Mouse (Mus musculus): ENCODE results near the gene Cmah. TPM values are rescaled to one million over a fixed set of nuclear protein-coding genes. Genes with fewer than 3 reads are reported as not detected.

Cmah gene
- polyA plus RNA-seq, 1 experiment, result 0.34 TPM

DNA sequence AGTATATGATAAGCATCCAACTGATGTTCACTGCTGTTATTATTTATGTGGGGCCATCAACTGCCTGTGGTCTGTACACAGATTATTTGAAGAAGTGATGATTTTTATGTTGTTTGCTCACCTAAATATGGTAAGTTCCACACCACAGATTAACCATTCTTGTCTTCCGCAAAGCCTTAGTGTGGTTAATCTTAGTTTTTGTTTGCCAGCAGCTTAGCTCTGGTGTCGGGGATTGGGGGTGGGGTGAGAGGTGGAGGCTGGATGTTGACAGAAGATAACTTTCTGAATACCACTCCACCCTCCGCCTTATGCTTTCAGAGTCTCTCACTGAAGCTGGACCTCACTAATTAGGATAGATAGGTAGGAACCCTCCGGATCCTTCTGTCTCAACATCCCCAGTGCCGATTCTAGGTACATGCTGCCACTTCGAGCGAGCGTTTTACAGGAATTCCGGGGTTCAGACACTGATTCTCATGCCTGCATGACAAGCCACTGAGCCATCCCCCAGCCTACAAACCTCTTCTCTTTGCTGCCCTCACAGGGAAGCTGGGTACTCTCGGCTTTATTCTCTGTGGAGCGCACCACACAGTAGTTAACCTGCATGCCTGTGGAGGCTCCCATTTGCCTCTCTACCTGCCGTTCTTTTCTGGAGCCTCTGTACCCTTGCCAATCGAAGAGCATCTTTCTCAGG is 92.5 kb downstream of the Cmah start:
- Histone ChIP-seq H3K27me3 (ENCODE audit: control insufficient read depth, insufficient read depth, insufficient read length) (peaks cover 15% of the 10 kb centered on the region), H3ac (ENCODE audit: control insufficient read depth, insufficient read length) (no peak overlapping the region), H3K36me3 (ENCODE audit: control insufficient read depth, insufficient read depth) (no peaks in the 10 kb centered on the region), H3K4me3 (no peak overlapping the region), H3K79me2 (ENCODE audit: control insufficient read depth, insufficient read depth) (no peaks in the 10 kb centered on the region), H3K4me2 (ENCODE audit: low read depth) (no peak overlapping the region)
- TF ChIP-seq TCF3 (IDR thresholded peaks at IDR 0.05; ENCODE audit: insufficient read length, low read depth), result no peak
- no peak for TF ChIP-seq MAX (IDR thresholded peaks at IDR 0.05; ENCODE audit: low read depth)
- TF ChIP-seq MYOG (IDR thresholded peaks at IDR 0.05; ENCODE audit: control insufficient read depth in 1 of 3, insufficient read depth in 1 of 3, insufficient read length in 2 of 3, low read depth in 2 of 3), result no peak
- TF ChIP-seq SRF (IDR thresholded peaks at IDR 0.05; ENCODE audit: control insufficient read depth, insufficient read length, low read depth), result no peak

DNA sequence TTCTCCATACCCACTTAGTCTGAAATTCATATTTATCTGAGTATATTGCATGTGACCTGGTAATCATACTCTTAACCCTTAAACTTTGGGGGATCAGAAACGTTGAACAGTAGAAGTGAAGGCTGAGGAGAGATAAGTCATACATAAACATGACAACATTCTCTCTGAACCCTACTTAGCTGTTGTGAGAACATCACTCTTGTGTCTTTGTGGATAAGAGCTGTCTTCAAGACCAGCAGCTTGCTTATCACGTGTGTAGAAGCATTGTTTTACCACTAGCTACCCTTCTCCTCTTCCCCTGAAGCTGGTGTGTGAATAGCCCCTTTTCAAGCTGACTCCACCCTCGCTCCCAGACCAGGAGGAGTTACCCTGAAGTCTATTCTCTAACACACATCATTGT is 94.8 kb downstream of the Cmah start:
- TF ChIP-seq TCF12 (IDR thresholded peaks at IDR 0.05; ENCODE audit: insufficient read depth, poor library complexity, severe bottlenecking), result no peak
- TF ChIP-seq POLR2A (IDR thresholded peaks at IDR 0.05; ENCODE audit: insufficient read length, low read depth), result no peak
- Histone ChIP-seq H3K79me2 (ENCODE audit: control insufficient read depth, insufficient read depth) (no peaks in the 10 kb centered on the region), H3K27me3 (ENCODE audit: control insufficient read depth, insufficient read depth, insufficient read length) (peaks cover 15% of the 10 kb centered on the region), H3ac (ENCODE audit: control insufficient read depth, insufficient read length) (no peak overlapping the region), H3K4me3 (no peak overlapping the region), H3K36me3 (ENCODE audit: control insufficient read depth, insufficient read depth) (no peaks in the 10 kb centered on the region), H3K4me2 (ENCODE audit: low read depth) (no peak overlapping the region)

DNA sequence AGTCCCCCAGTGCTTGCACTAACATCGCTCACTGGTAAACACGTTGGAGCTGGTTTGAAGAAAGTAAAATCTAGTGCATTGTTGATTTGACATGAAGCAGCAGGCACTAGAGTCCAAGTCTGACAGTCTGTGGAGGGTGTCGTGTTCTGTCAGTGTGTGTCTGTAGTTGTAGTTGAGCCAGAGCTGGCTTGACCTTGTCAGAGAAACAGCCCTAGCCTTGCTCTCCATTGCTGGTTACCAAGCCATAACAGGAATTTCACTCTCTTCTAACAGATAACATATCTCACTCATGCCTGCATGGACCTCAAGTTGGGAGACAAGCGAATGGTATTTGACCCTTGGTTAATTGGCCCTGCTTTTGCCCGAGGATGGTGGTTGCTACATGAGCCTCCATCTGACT is 103.0 kb downstream of the Cmah start:
- TF ChIP-seq TCF12 (IDR thresholded peaks at IDR 0.05; ENCODE audit: insufficient read depth, poor library complexity, severe bottlenecking) (no peak), POLR2A (IDR thresholded peaks at IDR 0.05; ENCODE audit: insufficient read length, low read depth) (no peak), USF1 (IDR thresholded peaks at IDR 0.05; ENCODE audit: low read depth) (no peak), MAX (IDR thresholded peaks at IDR 0.05; ENCODE audit: low read depth) (no peak), MYOD1 (IDR thresholded peaks at IDR 0.05; ENCODE audit: control insufficient read depth in 1 of 3, insufficient read length in 2 of 3, low read depth in 2 of 3) (no peak), CEBPB (IDR thresholded peaks at IDR 0.05; ENCODE audit: insufficient read depth, poor library complexity, severe bottlenecking) (no peak), E2F4 (IDR thresholded peaks at IDR 0.05; ENCODE audit: insufficient read depth) (no peak), REST (IDR thresholded peaks at IDR 0.05; ENCODE audit: insufficient read depth, insufficient read length) (no peak), MYOG (IDR thresholded peaks at IDR 0.05; ENCODE audit: control insufficient read depth in 1 of 3, insufficient read depth in 1 of 3, insufficient read length in 2 of 3, low read depth in 2 of 3) (no peak), POLR2AphosphoS2 (IDR thresholded peaks at IDR 0.05; ENCODE audit: insufficient read length, low read depth) (no peak), TCF3 (IDR thresholded peaks at IDR 0.05; ENCODE audit: insufficient read length, low read depth) (no peak), SRF (IDR thresholded peaks at IDR 0.05; ENCODE audit: control insufficient read depth, insufficient read length, low read depth) (no peak)
- peaks cover 21% of the 10 kb centered on the region for H3K27me3 ChIP-seq (ENCODE audit: control insufficient read depth, insufficient read depth, insufficient read length)
- H3K36me3 ChIP-seq (ENCODE audit: control insufficient read depth, insufficient read depth), result no peaks in the 10 kb centered on the region
- H3K4me2 ChIP-seq (ENCODE audit: low read depth), result no peak overlapping the region
- no peak overlapping the region for H3ac ChIP-seq (ENCODE audit: control insufficient read depth, insufficient read length)
- H3K79me2 ChIP-seq (ENCODE audit: control insufficient read depth, insufficient read depth), result no peaks in the 10 kb centered on the region
- H3K4me3 ChIP-seq, result no peak overlapping the region

DNA sequence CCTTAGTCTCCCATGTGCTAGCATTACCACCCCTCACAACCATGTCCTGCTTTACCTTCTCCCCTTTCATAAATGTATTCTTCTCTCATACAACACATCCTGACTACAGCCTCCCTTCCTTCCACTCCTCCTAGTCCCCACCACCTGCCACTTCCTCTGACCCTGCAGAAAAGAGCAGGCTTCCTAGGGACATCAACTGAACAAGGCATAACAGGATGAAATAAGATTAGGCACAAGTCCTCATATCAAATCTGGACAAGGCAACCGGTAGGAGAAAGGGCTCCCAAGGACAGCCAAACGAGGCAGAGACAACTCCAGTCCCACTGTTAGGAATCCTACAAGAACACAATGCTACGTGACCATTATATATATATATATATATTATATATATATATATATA is 104.4 kb downstream of the Cmah start:
- TF ChIP-seq POLR2A (IDR thresholded peaks at IDR 0.05; ENCODE audit: insufficient read length, low read depth), result no peak
- TF ChIP-seq MYOG (IDR thresholded peaks at IDR 0.05; ENCODE audit: control insufficient read depth in 1 of 3, insufficient read depth in 1 of 3, insufficient read length in 2 of 3, low read depth in 2 of 3), result no peak
- TF ChIP-seq MYOD1 (IDR thresholded peaks at IDR 0.05; ENCODE audit: control insufficient read depth in 1 of 3, insufficient read length in 2 of 3, low read depth in 2 of 3), result no peak
- TF ChIP-seq TCF12 (IDR thresholded peaks at IDR 0.05; ENCODE audit: insufficient read depth, poor library complexity, severe bottlenecking), result no peak
- TF ChIP-seq USF1 (IDR thresholded peaks at IDR 0.05; ENCODE audit: low read depth), result no peak
- no peak for TF ChIP-seq POLR2AphosphoS2 (IDR thresholded peaks at IDR 0.05; ENCODE audit: insufficient read length, low read depth)
- no peak for TF ChIP-seq CEBPB (IDR thresholded peaks at IDR 0.05; ENCODE audit: insufficient read depth, poor library complexity, severe bottlenecking)
- no peak for TF ChIP-seq REST (IDR thresholded peaks at IDR 0.05; ENCODE audit: insufficient read depth, insufficient read length)
- no peak for TF ChIP-seq SRF (IDR thresholded peaks at IDR 0.05; ENCODE audit: control insufficient read depth, insufficient read length, low read depth)
- no peak for TF ChIP-seq MAX (IDR thresholded peaks at IDR 0.05; ENCODE audit: low read depth)
- TF ChIP-seq E2F4 (IDR thresholded peaks at IDR 0.05; ENCODE audit: insufficient read depth), result no peak
- no peak overlapping the region for H3ac ChIP-seq (ENCODE audit: control insufficient read depth, insufficient read length)
- H3K79me2 ChIP-seq (ENCODE audit: control insufficient read depth, insufficient read depth), result no peaks in the 10 kb centered on the region
- peaks cover 21% of the 10 kb centered on the region for H3K27me3 ChIP-seq (ENCODE audit: control insufficient read depth, insufficient read depth, insufficient read length)
- no peak overlapping the region for H3K4me2 ChIP-seq (ENCODE audit: low read depth)
- no peak overlapping the region for H3K4me3 ChIP-seq
- H3K36me3 ChIP-seq (ENCODE audit: control insufficient read depth, insufficient read depth), result no peaks in the 10 kb centered on the region

DNA sequence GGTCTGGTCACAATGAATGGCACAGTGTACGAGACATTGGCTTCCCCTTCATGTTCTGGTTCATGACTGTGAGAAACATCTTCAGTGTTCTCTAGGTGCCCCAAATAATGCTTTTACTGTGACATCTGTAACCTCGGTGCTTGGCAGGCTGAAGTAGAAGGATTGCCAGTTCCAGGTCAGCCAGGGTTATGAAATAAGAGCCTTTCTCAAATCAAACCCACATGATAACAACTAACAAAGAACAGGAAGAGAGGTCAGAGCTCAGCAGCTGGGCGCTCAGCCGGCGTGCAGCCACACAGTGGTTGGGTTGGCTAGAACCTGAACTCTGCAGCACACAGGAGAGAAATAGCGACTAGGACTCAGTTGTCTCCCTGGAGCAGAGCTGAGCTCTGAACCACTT is 115.1 kb downstream of the Cmah start:
- peaks cover 7% of the 10 kb centered on the region for H3K27me3 ChIP-seq (ENCODE audit: control insufficient read depth, insufficient read depth, insufficient read length)
- H3K4me2 ChIP-seq (ENCODE audit: low read depth), result no peak overlapping the region
- H3K36me3 ChIP-seq (ENCODE audit: control insufficient read depth, insufficient read depth), result no peaks in the 10 kb centered on the region
- no peaks in the 10 kb centered on the region for H3K79me2 ChIP-seq (ENCODE audit: control insufficient read depth, insufficient read depth)
- H3ac ChIP-seq (ENCODE audit: control insufficient read depth, insufficient read length), result no peak overlapping the region
- TF ChIP-seq TCF12 (IDR thresholded peaks at IDR 0.05; ENCODE audit: insufficient read depth, poor library complexity, severe bottlenecking), result no peak
- no peak for TF ChIP-seq USF1 (IDR thresholded peaks at IDR 0.05; ENCODE audit: low read depth)
- TF ChIP-seq MYOG (IDR thresholded peaks at IDR 0.05; ENCODE audit: control insufficient read depth in 1 of 3, insufficient read depth in 1 of 3, insufficient read length in 2 of 3, low read depth in 2 of 3), result peak in 1 of 3 experiments; percentile 23
- H3K4me3 ChIP-seq, result no peak overlapping the region

Measured in myocyte (in vitro differentiated cells).